Mouse (Mus musculus) neural tube, embryonic 13.5 days (tissue): ENCODE measurements around the gene Bbx. TPM values are rescaled to one million over a fixed set of nuclear protein-coding genes. Genes with fewer than 3 reads are reported as not detected.

Experiments
- ATAC-seq: fragments of 200-750 bp; cut with Nextera tagmentation; 2 replicates; pipeline ENCODE4 v1.8.0; 2017; ENCODE audit warnings: low read depth, mild to moderate bottlenecking, moderate TSS enrichment, moderate library complexity
- H3K27ac ChIP-seq: fragments of 300-500 bp; sonication (generic); replicated peaks from 2 replicates; pipeline ENCODE4 v1.5.1; 2015; ENCODE audit warnings: moderate library complexity, mild to moderate bottlenecking, inconsistent platforms
- H3K27me3 ChIP-seq: fragments of 300-500 bp; sonication (generic); 2 replicates; pipeline ENCODE4 v1.6.1; 2015; ENCODE audit warnings: mild to moderate bottlenecking, inconsistent platforms
- H3K36me3 ChIP-seq: fragments of 300-500 bp; sonication (generic); 2 replicates; pipeline ENCODE4 v1.6.1; 2015; ENCODE audit warnings: mild to moderate bottlenecking, inconsistent platforms
- H3K4me1 ChIP-seq: fragments of 300-500 bp; sonication (generic); replicated peaks from 2 replicates; pipeline ENCODE4 v1.6.1; 2015; ENCODE audit warnings: inconsistent platforms
- H3K4me2 ChIP-seq: fragments of 300-500 bp; sonication (generic); 2 replicates; pipeline ENCODE4 v1.6.1; 2015; ENCODE audit warnings: inconsistent platforms, mild to moderate bottlenecking, moderate library complexity
- H3K4me3 ChIP-seq: fragments of 300-500 bp; sonication (generic); 2 replicates; pipeline ENCODE4 v1.5.1; 2015; ENCODE audit warnings: mild to moderate bottlenecking, inconsistent platforms
- H3K9ac ChIP-seq: fragments of 300-500 bp; sonication (generic); 2 replicates; pipeline ENCODE4 v1.6.1; 2015; ENCODE audit warnings: moderate library complexity, mild to moderate bottlenecking, inconsistent platforms
- H3K9me3 ChIP-seq: fragments of 300-500 bp; sonication (generic); 2 replicates; pipeline ENCODE4 v1.6.1; 2016; ENCODE audit warnings: inconsistent platforms
- WGBS: fragments of 180-500 bp; shearing (Covaris S2); methylation state at CpG from one replicate; pipeline ENCODE4 v1.1.7; 2015; 5-methylcytosine and 5-hydroxymethylcytosine counted together
- polyA plus RNA-seq: library from polyadenylated mRNA; unstranded; fragments of >200 nt; fragmentation: Nextera tagmentation; extraction: Ambion mirVana; gene quantifications from 2 replicates; pipeline ENCODE4 v1.2.1, GENCODE M21; 2015

Gene Bbx
- polyA plus RNA-seq, 1 experiment from 2014 or later, result 21.2 TPM

GRCm38 (mm10) chr16:50388499-50388898, 43.7 kb downstream of the Bbx start:
- H3K27me3 ChIP-seq, result peaks cover 11% of the 10 kb centered on the region; the same call in 1 of the 2 replicates
- no peak overlapping the region for H3K27ac ChIP-seq
- no peak overlapping the region for H3K4me3 ChIP-seq
- no peak overlapping the region for H3K9ac ChIP-seq
- no peak overlapping the region for H3K4me2 ChIP-seq
- H3K9me3 ChIP-seq, result no peaks in the 10 kb centered on the region
- 80% methylated on average over 3 of the region's 3 CpGs for WGBS
- no peak for ATAC-seq
- no peaks in the 10 kb centered on the region for H3K36me3 ChIP-seq
- no peaks in the 10 kb centered on the region for H3K4me1 ChIP-seq

GRCm38 (mm10) chr16:50383541-50383940, 48.6 kb downstream of the Bbx start:
- Histone ChIP-seq H3K4me2 (no peak overlapping the region), H3K27me3 (peaks cover 31% of the 10 kb centered on the region), H3K4me1 (peaks cover 22% of the 10 kb centered on the region), H3K4me3 (no peak overlapping the region), H3K9ac (no peak overlapping the region), H3K9me3 (no peaks in the 10 kb centered on the region), H3K27ac (no peak overlapping the region), H3K36me3 (no peaks in the 10 kb centered on the region)
- no peak for ATAC-seq
- WGBS, result 91% methylated on average over 8 of the region's 8 CpGs

- no peaks in the 10 kb centered on the region for H3K36me3 ChIP-seq
- peak overlapping the region; percentile 16 for H3K4me3 ChIP-seq
- H3K9me3 ChIP-seq, result no peaks in the 10 kb centered on the region
- WGBS, result 19% methylated on average over 7 of the region's 7 CpGs
- H3K27ac ChIP-seq, result no peak overlapping the region
- peak; percentile 58 for ATAC-seq
- peak overlapping the region; percentile 9; the same call in 1 of the 2 replicates for H3K9ac ChIP-seq
- peaks cover 40% of the 10 kb centered on the region for H3K27me3 ChIP-seq
- peaks cover 22% of the 10 kb centered on the region for H3K4me1 ChIP-seq
- H3K4me2 ChIP-seq, result peak overlapping the region; percentile 49
These were observed 50.8 kb downstream of the Bbx start for GRCm38 (mm10) chr16:50381351-50381746.

GRCm38 (mm10) chr16:50380682-50381350, 51.4 kb downstream of the Bbx start:
- peak overlapping the region; percentile 9; the same call in 1 of the 2 replicates for H3K9ac ChIP-seq
- peak; percentile 93 for ATAC-seq
- no peaks in the 10 kb centered on the region for H3K9me3 ChIP-seq
- H3K27ac ChIP-seq, result no peak overlapping the region
- H3K4me3 ChIP-seq, result peak overlapping the region; percentile 16
- no peaks in the 10 kb centered on the region for H3K36me3 ChIP-seq
- peak overlapping the region; percentile 49 for H3K4me2 ChIP-seq
- 9% methylated on average over 10 of the region's 10 CpGs for WGBS
- peaks cover 22% of the 10 kb centered on the region for H3K4me1 ChIP-seq
- peaks cover 40% of the 10 kb centered on the region for H3K27me3 ChIP-seq

GRCm38 (mm10) chr16:50380232-50380631, 52.0 kb downstream of the Bbx start:
- no peaks in the 10 kb centered on the region for H3K9me3 ChIP-seq
- no peak overlapping the region for H3K4me3 ChIP-seq
- no peak overlapping the region for H3K9ac ChIP-seq
- peak overlapping the region; percentile 49 for H3K4me2 ChIP-seq
- no peaks in the 10 kb centered on the region for H3K36me3 ChIP-seq
- WGBS, result 13% methylated on average over 7 of the region's 7 CpGs
- peaks cover 22% of the 10 kb centered on the region for H3K4me1 ChIP-seq
- ATAC-seq, result peak; percentile 45
- peaks cover 39% of the 10 kb centered on the region for H3K27me3 ChIP-seq
- no peak overlapping the region for H3K27ac ChIP-seq

- 91% methylated on average over 3 of the region's 3 CpGs for WGBS
- peaks cover 12% of the 10 kb centered on the region; the same call in 1 of the 2 replicates for H3K27me3 ChIP-seq
- no peaks in the 10 kb centered on the region for H3K9me3 ChIP-seq
- ATAC-seq, result no peak
- no peak overlapping the region for H3K27ac ChIP-seq
- no peak overlapping the region for H3K4me3 ChIP-seq
- H3K4me2 ChIP-seq, result no peak overlapping the region
- no peak overlapping the region for H3K9ac ChIP-seq
- H3K4me1 ChIP-seq, result no peaks in the 10 kb centered on the region
- no peaks in the 10 kb centered on the region for H3K36me3 ChIP-seq
These were observed 57.6 kb downstream of the Bbx start for GRCm38 (mm10) chr16:50374611-50375010.

- Histone ChIP-seq H3K36me3 (no peaks in the 10 kb centered on the region), H3K4me1 (no peaks in the 10 kb centered on the region), H3K27ac (no peak overlapping the region), H3K27me3 (peaks cover 10% of the 10 kb centered on the region; the same call in 1 of the 2 replicates), H3K9ac (no peak overlapping the region), H3K4me3 (no peak overlapping the region), H3K4me2 (no peak overlapping the region), H3K9me3 (no peaks in the 10 kb centered on the region)
- ATAC-seq, result no peak
- WGBS, result 18% methylated on average over 5 of the region's 5 CpGs
These were observed 58.5 kb downstream of the Bbx start for GRCm38 (mm10) chr16:50373685-50374084.

GRCm38 (mm10) chr16:50372543-50372942, 59.6 kb downstream of the Bbx start:
- Histone ChIP-seq H3K27ac (no peak overlapping the region), H3K9me3 (no peaks in the 10 kb centered on the region), H3K4me2 (no peak overlapping the region), H3K36me3 (no peaks in the 10 kb centered on the region), H3K27me3 (peaks cover 7% of the 10 kb centered on the region; the same call in 1 of the 2 replicates), H3K4me3 (no peak overlapping the region), H3K4me1 (no peaks in the 10 kb centered on the region), H3K9ac (no peak overlapping the region)
- WGBS, result 74% methylated on average over 2 of the region's 2 CpGs
- ATAC-seq, result no peak

- Histone ChIP-seq H3K4me1 (no peaks in the 10 kb centered on the region), H3K4me2 (no peak overlapping the region), H3K27me3 (no peaks in the 10 kb centered on the region), H3K4me3 (no peak overlapping the region), H3K9me3 (no peaks in the 10 kb centered on the region), H3K36me3 (no peaks in the 10 kb centered on the region), H3K27ac (no peak overlapping the region), H3K9ac (no peak overlapping the region)
- no peak for ATAC-seq
- 60% methylated on average over 3 of the region's 3 CpGs for WGBS
These were observed 60.7 kb downstream of the Bbx start for GRCm38 (mm10) chr16:50371460-50371859.

GRCm38 (mm10) chr16:50370423-50370822, 61.8 kb downstream of the Bbx start:
- H3K4me2 ChIP-seq, result no peak overlapping the region
- ATAC-seq, result no peak
- no peak overlapping the region for H3K27ac ChIP-seq
- no peaks in the 10 kb centered on the region for H3K27me3 ChIP-seq
- no peak overlapping the region for H3K9ac ChIP-seq
- WGBS, result 91% methylated on average over 2 of the region's 2 CpGs
- H3K4me1 ChIP-seq, result no peaks in the 10 kb centered on the region
- no peak overlapping the region for H3K4me3 ChIP-seq
- H3K9me3 ChIP-seq, result no peaks in the 10 kb centered on the region
- no peaks in the 10 kb centered on the region for H3K36me3 ChIP-seq

GRCm38 (mm10) chr16:50366556-50366955, 65.6 kb downstream of the Bbx start:
- Histone ChIP-seq H3K4me2 (no peak overlapping the region), H3K9ac (no peak overlapping the region), H3K36me3 (no peaks in the 10 kb centered on the region), H3K9me3 (no peaks in the 10 kb centered on the region), H3K27ac (no peak overlapping the region), H3K4me3 (no peak overlapping the region), H3K4me1 (peaks cover 18% of the 10 kb centered on the region), H3K27me3 (no peaks in the 10 kb centered on the region)
- no peak for ATAC-seq
- WGBS, result 50% methylated on average over 5 of the region's 5 CpGs

- Histone ChIP-seq H3K27me3 (no peaks in the 10 kb centered on the region), H3K4me2 (peak overlapping the region; percentile 58), H3K4me1 (peaks cover 18% of the 10 kb centered on the region), H3K27ac (peak overlapping the region; percentile 86), H3K9me3 (no peaks in the 10 kb centered on the region), H3K4me3 (peak overlapping the region; percentile 37), H3K9ac (peak overlapping the region; percentile 63), H3K36me3 (no peaks in the 10 kb centered on the region)
- ATAC-seq, result peak; percentile 93
- 12% methylated on average over 11 of the region's 11 CpGs for WGBS
These were observed 67.8 kb downstream of the Bbx start for GRCm38 (mm10) chr16:50364189-50365059.
